Mouse (Mus musculus) C2C12 (cell line): ENCODE data around the gene Mtmr2. TPM values are rescaled to one million over a fixed set of nuclear protein-coding genes. Genes with fewer than 3 reads are reported as not detected.

Experiments
- H3K27me3 ChIP-seq: one replicate; pipeline ENCODE4 v1.6.1; 2011; ENCODE audit not compliant: control insufficient read depth, insufficient read depth, insufficient read length
- H3K36me3 ChIP-seq: one replicate; pipeline ENCODE4 v1.6.1; 2011; ENCODE audit not compliant: control insufficient read depth, insufficient read depth
- H3K4me3 ChIP-seq: one replicate; pipeline ENCODE4 v1.5.1; 2011; ENCODE audit warnings: mild to moderate bottlenecking, control low read depth; ENCODE audit not compliant: poor library complexity, insufficient read depth, severe bottlenecking
- H3K79me2 ChIP-seq: one replicate; pipeline ENCODE4 v1.6.1; 2011; ENCODE audit not compliant: control insufficient read depth, insufficient read depth
- H3K79me3 ChIP-seq: one replicate; pipeline ENCODE4 v1.6.1; 2011; ENCODE audit warnings: low read depth, control low read depth
- H3ac ChIP-seq: one replicate; pipeline ENCODE3; 2011; ENCODE audit warnings: low read depth; ENCODE audit not compliant: control insufficient read depth, insufficient read length
- CEBPB ChIP-seq: IDR thresholded peaks from one replicate; pipeline ENCODE4 v1.6.1; 2011; ENCODE audit warnings: low read depth, mild to moderate bottlenecking, control low read depth, moderate library complexity
- CTCF ChIP-seq: IDR thresholded peaks from one replicate; pipeline ENCODE4 v1.5.1; 2011; ENCODE audit not compliant: control insufficient read depth, insufficient read depth, insufficient read length
- FOSL1 ChIP-seq: IDR thresholded peaks from one replicate; pipeline ENCODE4 v1.8.0; 2011; ENCODE audit warnings: mild to moderate bottlenecking, low read length; ENCODE audit not compliant: poor library complexity, insufficient read depth, severe bottlenecking
- MAX ChIP-seq: IDR thresholded peaks from one replicate; pipeline ENCODE4 v1.6.1; 2011; ENCODE audit warnings: mild to moderate bottlenecking, control low read depth
- MYOD1 ChIP-seq: IDR thresholded peaks from one replicate; pipeline ENCODE4 v1.6.1; 2011; ENCODE audit warnings: low read depth; ENCODE audit not compliant: control insufficient read depth, insufficient read length
- MYOG ChIP-seq: IDR thresholded peaks from one replicate; pipeline ENCODE4 v1.6.1; 2011; ENCODE audit not compliant: control insufficient read depth, insufficient read length; ENCODE audit errors: extremely low read depth
- USF1 ChIP-seq: IDR thresholded peaks from one replicate; pipeline ENCODE4 v1.6.1; 2011; ENCODE audit warnings: low read depth, mild to moderate bottlenecking, control low read depth, moderate library complexity
- polyA plus RNA-seq: library from polyadenylated mRNA; unstranded; fragments of >200 nt; fragmentation: generic; extraction: Trizol; gene quantifications from one replicate; pipeline ENCODE4 v1.2.1, GENCODE M21; 2012; ENCODE audit warnings: missing spikeins

Mtmr2 gene
- polyA plus RNA-seq, 1 experiment = 30.8 TPM

- H3K36me3 ChIP-seq = peaks cover 83% of the 10 kb centered on the region
- no peaks in the 10 kb centered on the region for H3K27me3 ChIP-seq
- H3K79me3 ChIP-seq = peaks cover 43% of the 10 kb centered on the region
- no peak overlapping the region for H3K4me3 ChIP-seq
- peaks cover 53% of the 10 kb centered on the region for H3K79me2 ChIP-seq
- H3ac ChIP-seq = no peak overlapping the region
- TF ChIP-seq MYOD1 (no peak), USF1 (no peak), CEBPB (no peak), MYOG (no peak), MAX (no peak), FOSL1 (no peak), CTCF (no peak)
Measured at GRCm38 (mm10) chr9:13820774-13821173, 72.6 kb downstream of the Mtmr2 start.

- peaks cover 46% of the 10 kb centered on the region for H3K36me3 ChIP-seq
- H3K27me3 ChIP-seq = no peaks in the 10 kb centered on the region
- H3K79me2 ChIP-seq = peaks cover 72% of the 10 kb centered on the region
- H3K4me3 ChIP-seq = peak overlapping the region; percentile 82
- TF ChIP-seq USF1 (no peak), FOSL1 (no peak), MYOD1 (no peak), MYOG (no peak), CEBPB (no peak), MAX (no peak), CTCF (no peak)
- H3K79me3 ChIP-seq = peaks cover 62% of the 10 kb centered on the region
- H3ac ChIP-seq = no peak overlapping the region
Measured at GRCm38 (mm10) chr9:13825896-13826295, 77.7 kb downstream of the Mtmr2 start.

GRCm38 (mm10) chr9:13826391-13826805 is 78.2 kb downstream of the Mtmr2 start:
- Histone ChIP-seq H3ac (peak overlapping the region; percentile 93), H3K79me3 (peaks cover 65% of the 10 kb centered on the region), H3K27me3 (no peaks in the 10 kb centered on the region), H3K4me3 (peak overlapping the region; percentile 82), H3K36me3 (peaks cover 47% of the 10 kb centered on the region), H3K79me2 (peaks cover 73% of the 10 kb centered on the region)
- TF ChIP-seq FOSL1 (no peak), MYOG (no peak), USF1 (peak; percentile 84), CTCF (no peak), MAX (no peak), CEBPB (no peak), MYOD1 (no peak)

- Histone ChIP-seq H3K79me3 (peaks cover 64% of the 10 kb centered on the region), H3K79me2 (peaks cover 75% of the 10 kb centered on the region), H3K36me3 (peaks cover 49% of the 10 kb centered on the region), H3ac (peak within 1 kb of the TSS; percentile 98), H3K4me3 (peak within 1 kb of the TSS; percentile 82), H3K27me3 (no peaks in the 10 kb centered on the region)
- TF ChIP-seq USF1 (no peak), CEBPB (no peak), MYOD1 (no peak), FOSL1 (no peak), MAX (no peak), MYOG (no peak), CTCF (no peak)
Measured at GRCm38 (mm10) chr9:13826832-13827405, 78.7 kb downstream of the Mtmr2 start, which contains the start of gene Cep57. Gene Cep57, minus strand, starts transcription at chr9:13827107.

- Histone ChIP-seq H3K4me3 (peak within 1 kb of the TSS; percentile 82), H3K27me3 (no peaks in the 10 kb centered on the region), H3K79me3 (peaks cover 58% of the 10 kb centered on the region), H3ac (peak within 1 kb of the TSS; percentile 98), H3K79me2 (peaks cover 73% of the 10 kb centered on the region), H3K36me3 (peaks cover 49% of the 10 kb centered on the region)
- TF ChIP-seq CTCF = no peak
- no peak for TF ChIP-seq USF1
- no peak for TF ChIP-seq FOSL1
- TF ChIP-seq MYOG = no peak
- no peak for TF ChIP-seq MAX
- TF ChIP-seq CEBPB = no peak
- no peak for TF ChIP-seq MYOD1
Measured at GRCm38 (mm10) chr9:13827406-13828086, 79.3 kb downstream of the Mtmr2 start, which contains the start of gene Fam76b. Gene Fam76b, plus strand, starts transcription at chr9:13827716.
